Mouse (Mus musculus): ENCODE data around the gene Gadd45gip1. TPM values are rescaled to one million over a fixed set of nuclear protein-coding genes. Genes with fewer than 3 reads are reported as not detected.
"Not testable (repeated sequence)": the region's sequence is repeated elsewhere in the genome, so short reads cannot be mapped to it uniquely, and the experiment has no call there.

Gadd45gip1 gene
- polyA plus RNA-seq, 1 experiment from 2014 or later: 46.5 TPM

DNA sequence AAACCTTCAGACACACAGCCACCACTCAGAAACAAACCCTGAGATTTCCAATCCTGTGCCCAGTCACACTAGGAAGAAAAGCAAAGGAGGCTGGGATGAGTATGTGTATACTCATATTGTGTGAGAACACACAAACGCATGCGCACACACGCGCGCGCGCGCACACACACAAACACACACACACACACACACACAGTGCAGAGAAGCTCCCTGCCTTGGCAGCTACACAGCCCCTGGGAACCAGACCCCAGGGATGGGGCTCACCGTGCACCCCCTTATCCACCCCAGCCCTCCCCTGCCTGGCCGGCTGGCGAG, 17.1 kb upstream of the Gadd45gip1 start:
- H3K27ac ChIP-seq: no peak overlapping the region
- no peak overlapping the region for H3K4me2 ChIP-seq
- H3K9ac ChIP-seq: 0 out of 2 replicates have a peak overlapping the region, but pooled peaks have one; percentile 1
- no peak for ATAC-seq (replicated peaks; ENCODE audit: insufficient number of reproducible peaks, insufficient read depth, low FRiP score, low read depth)
- no peak overlapping the region for H3K4me3 ChIP-seq
- no peaks in the 10 kb centered on the region for H3K9me3 ChIP-seq (replicated peaks)
- 84% methylated on average over 11 of the region's 11 CpGs for WGBS
- H3K4me1 ChIP-seq (replicated peaks): peaks cover 25% of the 10 kb centered on the region
- peaks cover 17% of the 10 kb centered on the region; the same call in 1 of the 2 replicates for H3K27me3 ChIP-seq
- no peaks in the 10 kb centered on the region for H3K36me3 ChIP-seq

GRCm38 (mm10) chr8:84814555-84815441, 16.5 kb upstream of the Gadd45gip1 start:
- peak overlapping the region; percentile 3 for H3K4me2 ChIP-seq
- no peak overlapping the region for H3K27ac ChIP-seq
- no peak for ATAC-seq (replicated peaks; ENCODE audit: insufficient number of reproducible peaks, insufficient read depth, low FRiP score, low read depth)
- H3K36me3 ChIP-seq: no peaks in the 10 kb centered on the region
- H3K4me1 ChIP-seq (replicated peaks): peaks cover 23% of the 10 kb centered on the region
- H3K9me3 ChIP-seq (replicated peaks): no peaks in the 10 kb centered on the region
- 36% methylated on average over 19 of the region's 19 CpGs for WGBS
- H3K9ac ChIP-seq: peak overlapping the region; percentile 1; the same call in 1 of the 2 replicates
- no peak overlapping the region for H3K4me3 ChIP-seq
- peaks cover 17% of the 10 kb centered on the region; the same call in 1 of the 2 replicates for H3K27me3 ChIP-seq

- WGBS: 13% methylated on average over 9 of the region's 9 CpGs
- H3K4me3 ChIP-seq: no peak overlapping the region
- peaks cover 17% of the 10 kb centered on the region; the same call in 1 of the 2 replicates for H3K27me3 ChIP-seq
- H3K9me3 ChIP-seq (replicated peaks): no peaks in the 10 kb centered on the region
- no peaks in the 10 kb centered on the region for H3K36me3 ChIP-seq
- H3K4me2 ChIP-seq: peak overlapping the region; percentile 3
- H3K9ac ChIP-seq: no peak overlapping the region
- H3K4me1 ChIP-seq (replicated peaks): peaks cover 23% of the 10 kb centered on the region
- peak; percentile 65 for ATAC-seq (replicated peaks; ENCODE audit: insufficient number of reproducible peaks, insufficient read depth, low FRiP score, low read depth)
- no peak overlapping the region for H3K27ac ChIP-seq
Observed at GRCm38 (mm10) chr8:84815547-84815946, 15.8 kb upstream of the Gadd45gip1 start.

DNA sequence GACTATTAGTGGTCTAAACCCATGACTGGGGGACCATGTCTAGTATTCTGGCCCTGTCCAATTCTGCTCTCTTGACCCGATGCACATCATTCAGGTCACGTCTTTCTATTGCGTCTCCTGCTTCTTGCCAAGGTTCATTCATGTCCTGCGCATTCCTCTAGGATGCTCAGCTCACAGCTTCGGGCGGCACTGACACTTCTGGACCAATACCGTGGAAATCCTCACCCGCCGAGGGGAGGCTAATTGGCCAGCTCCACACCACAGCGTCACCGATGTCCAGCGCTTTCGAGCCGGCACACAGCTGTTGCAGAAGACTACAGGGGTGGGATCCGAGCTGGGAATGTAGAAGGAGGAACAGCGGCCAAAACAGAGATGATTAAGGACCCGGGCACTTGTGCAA, 15.2 kb upstream of the Gadd45gip1 start:
- no peak overlapping the region for H3K27ac ChIP-seq

GRCm38 (mm10) chr8:84822723-84823122, 8.6 kb upstream of the Gadd45gip1 start, which contains the start of gene Dand5:
TSS of gene Dand5 (minus strand) at chr8:84822823.
- H3K36me3 ChIP-seq: no peaks in the 10 kb centered on the region
- H3K9me3 ChIP-seq (replicated peaks): no peaks in the 10 kb centered on the region
- H3K9ac ChIP-seq: no peak within 1 kb of the TSS
- no peaks in the 10 kb centered on the region for H3K27me3 ChIP-seq
- H3K4me3 ChIP-seq: no peak within 1 kb of the TSS
- peaks cover 13% of the 10 kb centered on the region for H3K4me1 ChIP-seq (replicated peaks)
- no peak within 1 kb of the TSS for H3K27ac ChIP-seq
- WGBS: 43% methylated on average over 3 of the region's 3 CpGs
- H3K4me2 ChIP-seq: peak within 1 kb of the TSS; percentile 46
- no peak; the same call in 1 of the 2 replicates for ATAC-seq (replicated peaks; ENCODE audit: insufficient number of reproducible peaks, insufficient read depth, low FRiP score, low read depth)

More for the DNA sequence above, 15.2 kb upstream of the Gadd45gip1 start:
- H3K4me2 ChIP-seq: no peak overlapping the region
- H3K36me3 ChIP-seq: no peaks in the 10 kb centered on the region
- no peak overlapping the region for H3K4me3 ChIP-seq
- H3K9ac ChIP-seq: no peak overlapping the region
- H3K4me1 ChIP-seq (replicated peaks): peaks cover 18% of the 10 kb centered on the region
- no peak for ATAC-seq (replicated peaks; ENCODE audit: insufficient number of reproducible peaks, insufficient read depth, low FRiP score, low read depth)
- H3K27me3 ChIP-seq: peaks cover 15% of the 10 kb centered on the region; the same call in 1 of the 2 replicates
- no peaks in the 10 kb centered on the region for H3K9me3 ChIP-seq (replicated peaks)
- WGBS: 75% methylated on average over 17 of the region's 17 CpGs

GRCm38 (mm10) chr8:84823653-84824052, 7.7 kb upstream of the Gadd45gip1 start:
- Histone ChIP-seq H3K27ac (no peak overlapping the region), H3K36me3 (no peaks in the 10 kb centered on the region), H3K4me3 (no peak overlapping the region), H3K9me3 (replicated peaks) (no peaks in the 10 kb centered on the region), H3K4me1 (replicated peaks) (peaks cover 13% of the 10 kb centered on the region), H3K27me3 (no peaks in the 10 kb centered on the region), H3K9ac (no peak overlapping the region), H3K4me2 (peak overlapping the region; percentile 46)
- ATAC-seq (replicated peaks; ENCODE audit: insufficient number of reproducible peaks, insufficient read depth, low FRiP score, low read depth): peak; percentile 45; the same call in 1 of the 2 replicates
- under 1% methylated on average over 18 of the region's 18 CpGs for WGBS

DNA sequence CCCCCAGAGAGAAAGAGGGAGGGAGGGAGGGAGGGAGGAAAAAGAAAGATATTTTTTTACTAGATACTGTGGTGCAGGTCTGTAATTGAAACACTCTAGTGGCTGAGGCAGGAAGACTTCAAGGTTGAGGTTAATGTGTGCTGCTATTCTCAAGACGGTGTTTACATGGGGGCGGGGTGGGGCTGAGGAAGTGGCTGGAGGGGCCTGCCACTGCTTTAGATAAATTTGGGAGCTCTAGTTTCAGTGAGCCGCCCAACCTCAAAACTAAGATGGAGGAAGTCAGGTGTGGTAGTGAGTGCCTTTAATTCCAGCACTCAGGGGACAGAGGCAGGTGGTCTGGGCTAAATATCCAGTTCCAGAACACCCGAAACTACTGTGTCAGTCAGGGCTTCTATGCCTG, 5.7 kb upstream of the Gadd45gip1 start:
- no peaks in the 10 kb centered on the region for H3K36me3 ChIP-seq
- H3K9ac ChIP-seq: no peak overlapping the region
- H3K9me3 ChIP-seq (replicated peaks): no peaks in the 10 kb centered on the region
- H3K4me1 ChIP-seq (replicated peaks): peaks cover 13% of the 10 kb centered on the region
- H3K4me2 ChIP-seq: no peak overlapping the region
- no peak overlapping the region for H3K27ac ChIP-seq
- no peak overlapping the region for H3K4me3 ChIP-seq
- ATAC-seq (replicated peaks; ENCODE audit: insufficient number of reproducible peaks, insufficient read depth, low FRiP score, low read depth): no peak
- no peaks in the 10 kb centered on the region for H3K27me3 ChIP-seq
- WGBS: 53% methylated on average over 4 of the region's 4 CpGs

DNA sequence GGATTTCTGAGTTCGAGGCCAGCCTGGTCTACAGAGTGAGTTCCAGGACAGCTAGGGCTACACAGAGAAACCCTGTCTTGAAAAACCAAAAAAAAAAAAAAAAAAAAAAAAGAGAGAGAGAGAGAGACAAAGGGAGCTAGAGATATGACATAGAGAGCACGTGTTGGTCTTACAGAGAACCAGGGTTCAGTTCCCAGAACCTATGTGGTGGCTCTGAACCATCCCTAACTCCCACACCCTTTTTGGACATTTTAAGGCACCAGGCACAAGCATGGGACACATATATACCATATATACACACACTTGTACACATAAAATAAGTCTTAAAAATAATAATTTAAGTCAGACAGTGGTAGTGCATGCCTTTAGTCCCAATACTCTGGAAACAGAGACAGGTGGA, 4.8 kb upstream of the Gadd45gip1 start:
- not testable (repeated sequence) for H3K36me3 ChIP-seq; H3K4me2 ChIP-seq; H3K9ac ChIP-seq; H3K27me3 ChIP-seq; H3K9me3 ChIP-seq (replicated peaks); H3K4me3 ChIP-seq; H3K27ac ChIP-seq; ATAC-seq (replicated peaks; ENCODE audit: insufficient number of reproducible peaks, insufficient read depth, low FRiP score, low read depth)
- WGBS: 83% methylated on average over 2 of the region's 2 CpGs
- H3K4me1 ChIP-seq (replicated peaks): peaks cover 14% of the 10 kb centered on the region

- Histone ChIP-seq H3K9ac (peak overlapping the region; percentile 92), H3K9me3 (replicated peaks) (no peaks in the 10 kb centered on the region), H3K27ac (peak overlapping the region; percentile 93), H3K27me3 (no peaks in the 10 kb centered on the region), H3K36me3 (peaks cover 35% of the 10 kb centered on the region), H3K4me3 (peak overlapping the region; percentile 91), H3K4me1 (replicated peaks) (peaks cover 37% of the 10 kb centered on the region), H3K4me2 (peak overlapping the region; percentile 71)
- under 1% methylated on average over 59 of the region's 59 CpGs for WGBS
- ATAC-seq (replicated peaks; ENCODE audit: insufficient number of reproducible peaks, insufficient read depth, low FRiP score, low read depth): peak; percentile 59
Observed at GRCm38 (mm10) chr8:84832034-84832717, 854 bp downstream of the Gadd45gip1 start.

GRCm38 (mm10) chr8:84832759-84833742, 1.7 kb downstream of the Gadd45gip1 start:
- peak overlapping the region; percentile 92 for H3K9ac ChIP-seq
- no peak for ATAC-seq (replicated peaks; ENCODE audit: insufficient number of reproducible peaks, insufficient read depth, low FRiP score, low read depth)
- no peaks in the 10 kb centered on the region for H3K27me3 ChIP-seq
- peak overlapping the region; percentile 71 for H3K4me2 ChIP-seq
- 56% methylated on average over 10 of the region's 10 CpGs for WGBS
- H3K36me3 ChIP-seq: peaks cover 43% of the 10 kb centered on the region
- H3K27ac ChIP-seq: peak overlapping the region; percentile 93
- H3K4me1 ChIP-seq (replicated peaks): peaks cover 37% of the 10 kb centered on the region
- H3K4me3 ChIP-seq: peak overlapping the region; percentile 91
- no peaks in the 10 kb centered on the region for H3K9me3 ChIP-seq (replicated peaks)
